Mouse (Mus musculus): ENCODE measurements around the gene Ncstn.

The Ncstn gene

GRCm38 (mm10) chr1:172027010-172027808 is 55.4 kb downstream of the Ncstn start:
- peak; percentile 70 for ATAC-seq (ENCODE audit: low TSS enrichment)

- ATAC-seq (ENCODE audit: low TSS enrichment): peak; percentile 42
These were observed 56.2 kb downstream of the Ncstn start for GRCm38 (mm10) chr1:172026201-172026901.

GRCm38 (mm10) chr1:172025201-172025904 is 57.2 kb downstream of the Ncstn start:
- ATAC-seq (ENCODE audit: low TSS enrichment): no peak

GRCm38 (mm10) chr1:172024140-172024895 is 58.3 kb downstream of the Ncstn start:
- ATAC-seq (ENCODE audit: low TSS enrichment): no peak

- ATAC-seq (ENCODE audit: low TSS enrichment): peak; percentile 62
These were observed 62.6 kb downstream of the Ncstn start for GRCm38 (mm10) chr1:172019863-172020521.

DNA sequence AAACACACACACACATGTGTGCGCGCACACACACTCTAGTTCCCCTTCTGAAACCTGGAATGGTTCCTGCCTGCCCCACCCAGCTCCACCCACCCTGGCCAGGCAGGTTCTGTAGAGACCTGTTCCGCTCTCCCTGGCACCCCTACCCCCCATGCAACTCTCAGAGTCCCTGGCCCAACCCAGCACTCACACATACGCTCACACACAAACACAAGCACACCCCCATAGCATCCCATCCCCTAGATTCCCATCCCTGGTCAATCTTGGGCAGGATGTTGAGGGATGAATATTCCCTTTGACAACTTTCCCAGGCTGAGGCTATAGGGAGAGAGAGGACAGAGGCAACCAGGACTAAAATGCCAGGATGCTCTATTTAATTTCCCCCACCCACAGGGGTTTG is 63.3 kb downstream of the Ncstn start:
- ATAC-seq (ENCODE audit: low TSS enrichment): no peak

DNA sequence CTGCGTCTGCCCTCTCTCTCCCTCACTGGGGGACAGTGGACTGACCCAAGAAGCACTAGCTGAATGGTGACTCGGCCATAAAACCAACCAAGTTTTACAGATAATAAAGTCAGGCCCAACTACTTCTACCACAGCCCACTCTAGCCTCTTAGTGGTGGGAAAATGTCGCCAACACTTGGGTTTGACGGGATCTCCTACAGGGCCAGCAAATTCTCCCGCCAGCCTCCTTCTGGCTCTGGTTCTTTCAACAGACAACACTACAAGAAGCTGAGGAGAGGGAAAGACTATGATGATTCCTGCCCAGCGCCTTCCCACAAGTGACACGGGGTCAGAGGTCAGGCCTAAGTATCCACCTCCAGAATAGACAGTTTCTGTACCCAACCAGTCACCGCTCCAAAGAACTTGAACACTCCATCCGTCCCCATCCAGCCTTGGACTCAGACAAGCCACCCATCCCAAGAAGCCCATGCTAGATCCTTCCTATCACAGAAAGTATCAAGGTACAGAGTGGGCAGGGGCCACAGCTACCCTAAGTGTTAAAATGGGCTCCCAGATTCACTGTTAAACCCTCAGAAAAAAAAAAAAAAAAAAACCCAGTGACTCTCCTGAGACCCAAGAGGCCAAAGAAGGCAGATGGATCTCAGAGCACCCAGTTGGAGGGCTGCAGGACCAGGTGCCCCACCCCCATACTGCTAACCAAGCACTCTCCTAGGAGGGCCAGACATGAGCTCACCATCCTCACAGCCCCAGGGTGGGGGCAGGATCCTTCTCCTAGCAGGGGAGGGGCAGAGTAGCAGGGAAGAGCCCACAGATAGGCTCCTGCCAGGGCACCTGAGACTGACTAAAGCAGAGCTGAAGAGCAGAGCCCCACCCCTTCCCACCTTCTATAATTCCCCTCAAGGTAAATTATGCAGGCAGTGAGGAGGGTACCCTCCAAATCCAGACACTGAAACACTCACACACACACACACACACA is 64.0 kb downstream of the Ncstn start:
- ATAC-seq (ENCODE audit: low TSS enrichment): no peak

DNA sequence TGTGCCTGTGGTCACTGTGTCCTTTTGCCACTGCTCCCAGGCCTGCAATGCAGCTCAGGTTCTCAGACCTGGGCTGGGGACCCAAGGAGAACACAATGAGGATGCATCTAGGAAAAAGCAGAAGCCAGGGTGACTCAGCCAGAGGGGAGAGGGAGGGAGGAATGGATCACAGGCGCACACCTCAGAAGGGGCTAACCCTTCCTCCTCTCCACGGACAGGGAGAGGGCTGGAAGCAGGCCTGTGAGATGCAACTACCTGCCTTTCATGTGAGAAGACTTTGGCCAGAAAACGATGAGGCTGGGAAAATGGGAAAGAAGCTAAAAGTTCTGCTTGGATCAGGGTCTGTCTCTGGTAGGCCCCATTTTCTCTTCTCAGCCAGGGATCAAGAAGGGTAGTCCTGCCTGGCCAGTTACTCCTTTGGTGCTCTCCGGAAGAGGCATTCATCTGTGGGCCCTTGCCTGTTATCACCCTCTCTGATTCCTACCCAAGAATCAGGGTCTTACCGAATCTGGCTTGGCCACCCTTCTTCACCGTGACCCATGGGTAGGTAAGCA is 65.0 kb downstream of the Ncstn start:
- no peak for ATAC-seq (ENCODE audit: low TSS enrichment)

DNA sequence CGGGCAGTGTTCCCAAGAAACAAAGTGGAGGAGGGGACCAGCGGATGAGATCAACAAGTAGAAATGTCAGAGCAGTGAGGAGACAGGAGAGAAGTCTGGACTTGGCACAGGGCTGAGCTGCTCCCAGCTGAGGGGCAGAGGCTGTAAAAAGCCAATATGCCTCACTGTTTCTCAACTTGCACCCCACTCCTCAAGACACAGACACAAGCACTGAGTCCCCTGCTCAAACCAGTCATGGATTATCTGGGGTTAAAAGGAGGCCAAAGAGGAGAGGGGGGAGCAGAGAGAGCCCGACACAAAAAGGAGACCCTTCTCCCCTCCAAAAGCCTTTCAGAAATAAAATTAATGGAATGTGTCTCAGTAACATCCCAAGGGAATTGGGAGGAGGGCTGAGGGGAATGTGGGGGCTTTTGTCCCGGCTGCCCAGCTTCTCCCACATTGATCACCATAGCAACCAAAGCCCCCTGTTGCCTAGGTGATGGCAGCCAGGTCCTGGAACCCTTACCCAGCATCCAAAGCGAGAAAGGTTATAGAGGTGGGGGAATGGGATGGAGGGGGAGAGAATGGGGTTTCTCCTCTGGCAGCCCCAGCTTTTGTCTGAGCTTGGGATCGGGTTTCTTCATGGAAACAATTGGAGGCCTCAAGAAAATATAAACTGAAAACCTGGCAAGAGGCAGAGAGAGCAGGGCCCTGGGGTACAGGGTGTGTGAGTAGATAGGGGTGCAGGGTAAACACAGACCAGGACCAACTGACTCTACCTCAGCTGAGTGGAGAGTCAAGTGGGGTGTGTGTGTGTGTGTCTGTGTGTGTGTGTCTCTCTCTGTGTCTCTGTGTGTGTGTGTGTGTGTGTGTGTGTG is 65.7 kb downstream of the Ncstn start:
- no peak for ATAC-seq (ENCODE audit: low TSS enrichment)

DNA sequence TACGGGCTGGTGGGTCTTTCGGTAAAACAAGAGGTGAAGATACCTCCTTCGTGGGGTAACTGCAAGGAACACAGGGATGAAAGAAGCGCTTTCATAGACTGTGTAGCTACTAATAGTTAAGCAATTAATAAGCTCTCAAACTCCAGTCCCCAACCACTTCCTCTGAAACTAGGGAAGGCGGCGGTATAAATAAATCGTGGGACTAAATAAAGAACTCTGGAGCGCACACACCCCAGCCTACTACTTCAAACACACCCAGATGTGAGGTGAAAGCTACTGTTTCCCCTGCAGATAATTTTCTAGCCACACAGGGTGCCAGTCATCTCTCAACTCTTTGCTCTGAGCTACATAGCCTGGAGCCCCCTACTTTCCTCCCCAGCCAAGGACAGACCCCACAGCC is 66.6 kb downstream of the Ncstn start:
- ATAC-seq (ENCODE audit: low TSS enrichment): peak; percentile 38; the same call in 1 of the 2 replicates

Data from frontal cortex, adult (tissue).